Mouse (Mus musculus) CH12.LX (cell line): Measurements from ENCODE around the gene P4hb. TPM values are rescaled to one million over a fixed set of nuclear protein-coding genes. Genes with fewer than 3 reads are reported as not detected.
A peak's percentile ranks its signal among the peaks of the same experiment; 100 is the strongest.

Experiments
- DNase-seq: peaks from one replicate; pipeline ENCODE4 v3.0.0-alpha.2; 2013; ENCODE audit errors: extremely low read depth
- H3K27ac ChIP-seq: 2 replicates; pipeline ENCODE4 v1.5.1; 2012; ENCODE audit warnings: low read depth, mild to moderate bottlenecking, control low read depth, moderate library complexity; ENCODE audit not compliant: insufficient read depth
- H3K27me3 ChIP-seq: replicated peaks from 2 replicates; pipeline ENCODE3; 2012; ENCODE audit warnings: inconsistent platforms
- H3K36me3 ChIP-seq, 2 experiments: replicated peaks in 1 of 2; 2 replicates each; pipeline versions ENCODE3 to v1.6.1; 2012; ENCODE audit warnings: inconsistent platforms in 1 of 2, low read length in 1 of 2, mild to moderate bottlenecking in 1 of 2, mixed read lengths in 1 of 2, moderate library complexity in 1 of 2; ENCODE audit not compliant: control insufficient read depth in 1 of 2, insufficient read depth in 1 of 2
- H3K4me1 ChIP-seq, 2 experiments: 2 replicates each; pipeline ENCODE4 v1.6.1; 2012; ENCODE audit warnings: inconsistent platforms in 1 of 2, moderate library complexity in 1 of 2; ENCODE audit not compliant: insufficient read depth in 2 of 2, control insufficient read depth in 1 of 2
- H3K4me2 ChIP-seq: 2 replicates; pipeline ENCODE4 v1.6.1; 2012; ENCODE audit warnings: low read depth, mild to moderate bottlenecking, control low read depth; ENCODE audit not compliant: poor library complexity, insufficient read depth, severe bottlenecking
- H3K4me3 ChIP-seq, 3 experiments: fragments of 150-350 bp in 1 of 3; sonication (generic) in 1 of 3; replicated peaks in 1 of 3; 2 replicates each; pipeline versions ENCODE3 to v1.5.1; 2011 to 2012; ENCODE audit warnings: low read depth in 2 of 3, low read length in 2 of 3, mild to moderate bottlenecking in 2 of 3, moderate library complexity in 2 of 3, control low read depth in 1 of 3, improper control_type of control experiment in 1 of 3, inconsistent platforms in 1 of 3, mixed read lengths in 1 of 3; ENCODE audit not compliant: poor library complexity in 1 of 3
- H3K79me2 ChIP-seq: replicated peaks from 2 replicates; pipeline ENCODE4 v1.6.1; 2012; ENCODE audit warnings: mild to moderate bottlenecking, moderate library complexity; ENCODE audit not compliant: control insufficient read depth, poor library complexity, insufficient read depth, severe bottlenecking; ENCODE audit errors: extremely low read depth
- H3K9ac ChIP-seq: 2 replicates; pipeline ENCODE4 v1.6.1; 2012; ENCODE audit warnings: low read depth, mild to moderate bottlenecking, control low read depth, moderate library complexity; ENCODE audit not compliant: insufficient read depth
- H3K9me3 ChIP-seq: replicated peaks from 2 replicates; pipeline ENCODE3; 2012; ENCODE audit warnings: low read length, inconsistent platforms, mixed read lengths
- BHLHE40 ChIP-seq: IDR thresholded peaks from 2 replicates; pipeline ENCODE4 v1.6.1; 2011; ENCODE audit warnings: mild to moderate bottlenecking, low read depth, low read length, improper control_type of control experiment
- CHD1 ChIP-seq: IDR thresholded peaks from 2 replicates; pipeline ENCODE4 v1.6.1; 2012; ENCODE audit warnings: low read depth, low read length, improper control_type of control experiment, inconsistent platforms
- CHD2 ChIP-seq: IDR thresholded peaks from 2 replicates; pipeline ENCODE4 v1.6.1; 2011; ENCODE audit warnings: low read length, improper control_type of control experiment
- CTCF ChIP-seq, 2 experiments: IDR thresholded peaks in 1 of 2; conservative IDR thresholded peaks in 1 of 2; 2 replicates each; pipeline ENCODE4 v1.5.1; 2011 to 2012; ENCODE audit warnings: low read depth in 2 of 2, low read length in 2 of 2, improper control_type of control experiment in 1 of 2, inconsistent platforms in 1 of 2, mild to moderate bottlenecking in 1 of 2, moderate library complexity in 1 of 2
- E2F4 ChIP-seq: IDR thresholded peaks from 2 replicates; pipeline ENCODE4 v1.6.1; 2011; ENCODE audit warnings: low read depth, low read length, improper control_type of control experiment; ENCODE audit not compliant: insufficient replicate concordance
- ELF1 ChIP-seq: IDR thresholded peaks from 2 replicates; pipeline ENCODE4 v1.6.1; 2014; ENCODE audit warnings: low read depth, mild to moderate bottlenecking, inconsistent platforms, low read length, improper control_type of control experiment
- EP300 ChIP-seq: IDR thresholded peaks from 2 replicates; pipeline ENCODE4 v1.6.1; 2011; ENCODE audit warnings: low read length, improper control_type of control experiment
- ETS1 ChIP-seq: conservative IDR thresholded peaks from 2 replicates; pipeline ENCODE4 v1.6.1; 2012; ENCODE audit warnings: low read depth, mild to moderate bottlenecking, inconsistent platforms, low read length, improper control_type of control experiment, moderate library complexity
- GABPA ChIP-seq: IDR thresholded peaks from 2 replicates; pipeline ENCODE4 v1.6.1; 2012; ENCODE audit warnings: low read depth, low read length, improper control_type of control experiment, inconsistent platforms; ENCODE audit not compliant: insufficient replicate concordance
- HCFC1 ChIP-seq: IDR thresholded peaks from 2 replicates; pipeline ENCODE4 v1.6.1; 2012; ENCODE audit warnings: low read depth, mild to moderate bottlenecking, inconsistent platforms, low read length, improper control_type of control experiment
- IRF4 ChIP-seq: IDR thresholded peaks from 2 replicates; pipeline ENCODE4 v1.6.1; 2014; ENCODE audit warnings: low read depth, mild to moderate bottlenecking, inconsistent platforms, low read length, improper control_type of control experiment
- JUN ChIP-seq: IDR thresholded peaks from 2 replicates; pipeline ENCODE4 v1.6.1; 2011; ENCODE audit warnings: low read depth, mild to moderate bottlenecking, low read length, improper control_type of control experiment, moderate library complexity; ENCODE audit not compliant: insufficient read depth
- JUND ChIP-seq: conservative IDR thresholded peaks from 2 replicates; pipeline ENCODE4 v1.6.1; 2011; ENCODE audit warnings: low read depth, low read length, improper control_type of control experiment
- KAT2A ChIP-seq: IDR thresholded peaks from 2 replicates; pipeline ENCODE4 v1.6.1; 2012; ENCODE audit warnings: low read length, improper control_type of control experiment, inconsistent platforms; ENCODE audit not compliant: insufficient replicate concordance
- MAFK ChIP-seq: IDR thresholded peaks from 2 replicates; pipeline ENCODE4 v1.6.1; 2011; ENCODE audit warnings: low read length, improper control_type of control experiment; ENCODE audit not compliant: insufficient replicate concordance
- MAX ChIP-seq: IDR thresholded peaks from 2 replicates; pipeline ENCODE4 v1.6.1; 2011; ENCODE audit warnings: low read length, improper control_type of control experiment
- MAZ ChIP-seq: IDR thresholded peaks from 2 replicates; pipeline ENCODE4 v1.6.1; 2012; ENCODE audit warnings: low read depth, mild to moderate bottlenecking, inconsistent platforms, low read length, improper control_type of control experiment, moderate library complexity
- MEF2A ChIP-seq: IDR thresholded peaks from 2 replicates; pipeline ENCODE4 v1.6.1; 2014; ENCODE audit warnings: low read depth, mild to moderate bottlenecking, inconsistent platforms, low read length, improper control_type of control experiment, borderline replicate concordance
- MXI1 ChIP-seq: IDR thresholded peaks from 2 replicates; pipeline ENCODE4 v1.6.1; 2011; ENCODE audit warnings: mild to moderate bottlenecking, low read depth, low read length, improper control_type of control experiment
- MYC ChIP-seq: IDR thresholded peaks from 2 replicates; pipeline ENCODE4 v1.6.1; 2011; ENCODE audit warnings: low read depth, mild to moderate bottlenecking, improper control_type of control experiment, low read length
- NELFE ChIP-seq: IDR thresholded peaks from 2 replicates; pipeline ENCODE4 v1.6.1; 2011; ENCODE audit warnings: low read depth, low read length, improper control_type of control experiment
- NRF1 ChIP-seq: IDR thresholded peaks from 2 replicates; pipeline ENCODE4 v1.6.1; 2014; ENCODE audit warnings: low read depth, mild to moderate bottlenecking, inconsistent platforms, low read length, improper control_type of control experiment, moderate library complexity
- PAX5 ChIP-seq: IDR thresholded peaks from 2 replicates; pipeline ENCODE4 v1.6.1; 2012; ENCODE audit warnings: low read length, inconsistent platforms, mixed read lengths
- POLR2A ChIP-seq: IDR thresholded peaks from 2 replicates; pipeline ENCODE4 v1.6.1; 2011; ENCODE audit warnings: low read depth, mild to moderate bottlenecking, improper control_type of control experiment, low read length
- POLR2AphosphoS2 ChIP-seq: IDR thresholded peaks from 2 replicates; pipeline ENCODE4 v1.6.1; 2011; ENCODE audit warnings: low read depth, low read length, improper control_type of control experiment
- RAD21 ChIP-seq: IDR thresholded peaks from 2 replicates; pipeline ENCODE4 v1.6.1; 2011; ENCODE audit warnings: low read depth, mild to moderate bottlenecking, low read length, improper control_type of control experiment, moderate library complexity
- RCOR1 ChIP-seq: conservative IDR thresholded peaks from 2 replicates; pipeline ENCODE4 v1.6.1; 2012; ENCODE audit warnings: low read depth, mild to moderate bottlenecking, inconsistent platforms, low read length, improper control_type of control experiment
- SIN3A ChIP-seq: IDR thresholded peaks from 2 replicates; pipeline ENCODE4 v1.6.1; 2012; ENCODE audit warnings: low read length, improper control_type of control experiment, inconsistent platforms
- SMC3 ChIP-seq: IDR thresholded peaks from 2 replicates; pipeline ENCODE4 v1.6.1; 2011; ENCODE audit warnings: low read depth, low read length, improper control_type of control experiment
- TBP ChIP-seq: conservative IDR thresholded peaks from 2 replicates; pipeline ENCODE4 v1.6.1; 2011; ENCODE audit warnings: low read depth, low read length, improper control_type of control experiment
- TCF12 ChIP-seq: IDR thresholded peaks from 2 replicates; pipeline ENCODE4 v1.6.1; 2014; ENCODE audit warnings: low read depth, mild to moderate bottlenecking, inconsistent platforms, low read length, improper control_type of control experiment
- UBTF ChIP-seq: IDR thresholded peaks from 2 replicates; pipeline ENCODE4 v1.6.1; 2012; ENCODE audit warnings: low read depth, mild to moderate bottlenecking, inconsistent platforms, low read length, improper control_type of control experiment, moderate library complexity
- USF1 ChIP-seq: IDR thresholded peaks from 2 replicates; pipeline ENCODE4 v1.6.1; 2014; ENCODE audit warnings: low read depth, mild to moderate bottlenecking, inconsistent platforms, low read length, improper control_type of control experiment
- USF2 ChIP-seq: conservative IDR thresholded peaks from 2 replicates; pipeline ENCODE4 v1.6.1; 2011; ENCODE audit warnings: low read depth, low read length, improper control_type of control experiment
- ZC3H11A ChIP-seq: IDR thresholded peaks from 2 replicates; pipeline ENCODE4 v1.6.1; 2012; ENCODE audit warnings: low read depth, mild to moderate bottlenecking, inconsistent platforms, low read length, improper control_type of control experiment
- ZKSCAN1 ChIP-seq: IDR thresholded peaks from 2 replicates; pipeline ENCODE4 v1.6.1; 2012; ENCODE audit warnings: low read depth, inconsistent platforms, low read length, improper control_type of control experiment, borderline replicate concordance
- ZMIZ1 ChIP-seq: IDR thresholded peaks from 2 replicates; pipeline ENCODE4 v1.6.1; 2012; ENCODE audit warnings: low read depth, mild to moderate bottlenecking, inconsistent platforms, low read length, improper control_type of control experiment
- ZNF384 ChIP-seq: IDR thresholded peaks from 2 replicates; pipeline ENCODE4 v1.6.1; 2012; ENCODE audit warnings: low read depth, low read length, improper control_type of control experiment, inconsistent platforms
- dilution Hi-C: fragments of 300-500 bp; cut with MboI; formaldehyde crosslinking; loops from 2 replicates; pipeline ENCODE4 v1.14.3; 2020; ENCODE audit warnings: low sequenced_read_pairs; ENCODE audit not compliant: extremely low pct_unique_long_range_greater_than_20kb, extremely low pct_ligation_motif_present
- in situ Hi-C: fragments of 300-500 bp; cut with MboI; formaldehyde crosslinking; loops from 3 replicates; pipeline ENCODE4 v1.14.3; 2019; ENCODE audit warnings: low sequenced_read_pairs, low pct_ligation_motif_present, low pct_unique_long_range_greater_than_20kb, mixed read lengths
- polyA plus RNA-seq: library from polyadenylated mRNA; unstranded; fragments of >175 nt; gene quantifications from 2 replicates; pipeline ENCODE4 v1.2.1, GENCODE M21; 2012; ENCODE audit warnings: low read depth; ENCODE audit not compliant: insufficient read length
- total RNA-seq, 2 experiments: library from RNA; depleted of rRNA; stranded (reverse); fragments of 300-350 nt in 1 of 2; fragments of >200 nt in 1 of 2; gene quantifications; 2 replicates each; pipeline ENCODE4 v1.2.3; 2012 to 2014

Gene P4hb
- total and polyA plus RNA-seq, 3 experiments, result 486 to 644 (median 531) TPM

DNA sequence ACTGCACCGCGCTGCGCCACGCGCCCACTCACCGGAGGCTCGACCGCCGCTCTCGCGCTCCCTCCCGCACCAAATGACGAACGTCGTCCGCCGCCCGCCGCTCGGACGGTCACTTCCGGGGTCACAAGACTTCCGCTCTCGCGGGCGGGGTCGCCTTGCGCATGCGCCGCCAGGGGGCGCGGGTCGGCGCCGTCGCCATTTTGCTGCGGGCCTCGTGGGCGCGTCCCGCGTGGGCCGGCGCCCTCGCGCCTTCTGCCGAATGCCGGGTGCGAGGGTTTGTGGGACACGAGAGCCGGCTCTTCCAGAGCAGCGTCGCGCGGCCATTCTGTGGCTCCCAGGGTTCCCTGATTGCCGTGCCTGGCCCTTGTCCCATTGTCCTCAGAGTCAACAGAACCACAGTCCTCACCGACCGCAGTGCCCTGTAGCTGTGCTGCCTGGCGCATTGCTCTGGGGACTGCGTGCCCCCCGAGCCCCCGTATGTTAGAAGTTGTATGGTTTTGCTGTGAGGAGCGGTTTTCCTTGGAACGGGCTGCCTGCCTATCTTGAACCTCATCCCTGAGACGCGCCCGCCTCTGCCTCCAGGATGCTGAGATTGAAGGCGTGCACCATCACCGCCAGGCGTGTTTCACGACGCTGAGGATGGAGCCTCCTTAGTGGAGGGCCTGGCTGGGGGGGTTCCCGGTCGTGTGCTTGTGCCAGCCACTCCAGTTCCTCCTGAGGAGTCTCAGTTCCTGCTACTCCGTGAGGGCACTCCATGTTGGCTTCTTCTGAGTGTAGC lies 8.6 kb upstream of the P4hb start, which contains the start of gene Arhgdia:
TSS of gene Arhgdia (minus strand) at position 135 of the 778 bp plus-strand sequence.
- peak within 1 kb of the TSS; percentile 93 for H3K9ac ChIP-seq
- in situ Hi-C loops (no loop called here), dilution Hi-C loops (no loop called here)
- peak within 1 kb of the TSS; percentile 95 for H3K4me2 ChIP-seq
- peaks cover 27% of the 10 kb centered on the region for H3K79me2 ChIP-seq
- H3K9me3 ChIP-seq, result peaks cover 4% of the 10 kb centered on the region
- peak within 1 kb of the TSS; percentile 77 to 99 (median 85) for H3K4me3 ChIP-seq
- H3K4me1 ChIP-seq, result peaks cover 11 to 46% of the 10 kb centered on the region in 2 experiments
- peaks cover 49 to 64% of the 10 kb centered on the region in 2 experiments for H3K36me3 ChIP-seq
- H3K27me3 ChIP-seq, result no peaks in the 10 kb centered on the region
- DNase-seq, result peak; percentile 85
- peak within 1 kb of the TSS; percentile 89 for H3K27ac ChIP-seq
- TF ChIP-seq RCOR1, result 0 out of 2 replicates have a peak, but pooled peaks have one; percentile 70
- peak; percentile 5 for TF ChIP-seq ETS1
- peak; percentile 96 for TF ChIP-seq TCF12
- peak; percentile 96 for TF ChIP-seq NELFE
- no peak; the same call in 1 of the 2 replicates for TF ChIP-seq GABPA
- no peak for TF ChIP-seq ZNF384
- peak; percentile 84 for TF ChIP-seq SIN3A
- peak; percentile 84 for TF ChIP-seq POLR2A
- no peak for TF ChIP-seq ZC3H11A
- TF ChIP-seq MYC, result peak; percentile 99
- no peak for TF ChIP-seq ZKSCAN1
- no peak for TF ChIP-seq SMC3
- peak; percentile 98 for TF ChIP-seq NRF1
- peak; percentile 93 for TF ChIP-seq MXI1
- TF ChIP-seq EP300, result no peak
- TF ChIP-seq KAT2A, result peak; percentile 88; the same call in 1 of the 2 replicates
- no peak for TF ChIP-seq RAD21
- no peak for TF ChIP-seq USF2
- TF ChIP-seq JUND, result no peak
- TF ChIP-seq HCFC1, result peak; percentile 79
- TF ChIP-seq ELF1, result peak; percentile 100
- TF ChIP-seq JUN, result no peak
- TF ChIP-seq MAX, result peak; percentile 97
- TF ChIP-seq MEF2A, result peak; percentile 69
- TF ChIP-seq PAX5, result no peak
- 0 out of 2 replicates have a peak, but pooled peaks have one; percentile 25 for TF ChIP-seq TBP
- TF ChIP-seq IRF4, result peak; percentile 61; the same call in 1 of the 2 replicates
- TF ChIP-seq CHD1, result 0 out of 2 replicates have a peak, but pooled peaks have one; percentile 88
- TF ChIP-seq USF1, result peak; percentile 72
- peak in 1 of 2 experiments; percentile 54; a peak in 2 of 4 replicates for TF ChIP-seq CTCF (conservative IDR thresholded peaks at IDR 0.05 in 1 of 2, IDR thresholded peaks at IDR 0.05 in 1 of 2; ENCODE audit: low read depth in 2 of 2, low read length in 2 of 2)
- TF ChIP-seq CHD2, result peak; percentile 77
- peak; percentile 92 for TF ChIP-seq ZMIZ1
- TF ChIP-seq POLR2AphosphoS2, result peak; percentile 67; the same call in 1 of the 2 replicates
- TF ChIP-seq MAZ, result peak; percentile 74; the same call in 1 of the 2 replicates
- 0 out of 2 replicates have a peak, but pooled peaks have one; percentile 51 for TF ChIP-seq E2F4
- no peak for TF ChIP-seq UBTF
- TF ChIP-seq BHLHE40, result peak; percentile 77
- TF ChIP-seq MAFK, result no peak
- TF ChIP-seq, all 38 proteins: peak for 25
